Mouse (Mus musculus) midbrain, embryonic 11.5 days (tissue): ENCODE measurements around the gene Slc25a24. TPM values are rescaled to one million over a fixed set of nuclear protein-coding genes. Genes with fewer than 3 reads are reported as not detected.

Experiments
- ATAC-seq: fragments of 200-750 bp; cut with Nextera tagmentation; 2 replicates; pipeline ENCODE4 v1.8.0; 2017; ENCODE audit warnings: moderate TSS enrichment, moderate library complexity; ENCODE audit not compliant: low FRiP score
- DNase-seq: peaks from one replicate; pipeline ENCODE4 v3.0.0; 2015; ENCODE audit warnings: low spot score; ENCODE audit errors: missing footprints
- H3K27ac ChIP-seq: fragments of 300-500 bp; sonication (generic); 2 replicates; pipeline ENCODE4 v1.5.1; 2014; ENCODE audit warnings: low read depth, low read length
- H3K27me3 ChIP-seq: fragments of 300-500 bp; sonication (generic); 2 replicates; pipeline ENCODE4 v1.6.1; 2014; ENCODE audit warnings: mild to moderate bottlenecking, low read length, moderate library complexity, mixed read lengths; ENCODE audit not compliant: control insufficient read depth, insufficient read depth
- H3K36me3 ChIP-seq: fragments of 300-500 bp; sonication (generic); 2 replicates; pipeline ENCODE4 v1.6.1; 2014; ENCODE audit warnings: mild to moderate bottlenecking, low read length, moderate library complexity, mixed read lengths; ENCODE audit not compliant: control insufficient read depth, insufficient read depth
- H3K4me1 ChIP-seq: fragments of 300-500 bp; sonication (generic); 2 replicates; pipeline ENCODE4 v1.6.1; 2014; ENCODE audit warnings: low read length; ENCODE audit not compliant: control insufficient read depth, insufficient read depth
- H3K4me2 ChIP-seq: fragments of 300-500 bp; sonication (generic); 2 replicates; pipeline ENCODE4 v1.6.1; 2014; ENCODE audit warnings: mild to moderate bottlenecking, moderate library complexity
- H3K4me3 ChIP-seq: fragments of 300-500 bp; sonication (generic); 2 replicates; pipeline ENCODE4 v1.5.1; 2014; ENCODE audit warnings: low read depth, low read length
- H3K9ac ChIP-seq: fragments of 300-500 bp; sonication (generic); 2 replicates; pipeline ENCODE4 v1.6.1; 2014; ENCODE audit warnings: low read length
- H3K9me3 ChIP-seq: fragments of 300-500 bp; sonication (generic); 2 replicates; pipeline ENCODE4 v1.6.1; 2016; ENCODE audit warnings: low read length; ENCODE audit not compliant: control insufficient read depth
- WGBS: fragments of 180-500 bp; shearing (Covaris S2); extraction: QIAGEN DNeasy Blood & Tissue Kit; methylation state at CpG from one replicate; pipeline ENCODE4 v1.1.7; 2014; 5-methylcytosine and 5-hydroxymethylcytosine counted together
- polyA plus RNA-seq: library from polyadenylated mRNA; unstranded; fragments of >200 nt; fragmentation: Nextera tagmentation; extraction: Ambion mirVana; gene quantifications from 2 replicates; pipeline ENCODE4 v1.2.1, GENCODE M21; 2014

Gene Slc25a24
- polyA plus RNA-seq: 32.1 and 38.7 TPM in 2 replicates

- ATAC-seq: peak; percentile 96
- H3K9me3 ChIP-seq: no peaks in the 10 kb centered on the region
- no peaks in the 10 kb centered on the region; the same call in 1 of the 2 replicates for H3K27me3 ChIP-seq
- peak within 1 kb of the TSS; percentile 98 for H3K9ac ChIP-seq
- H3K4me3 ChIP-seq: peak within 1 kb of the TSS; percentile 71
- peak within 1 kb of the TSS; percentile 54; the same call in 1 of the 2 replicates for H3K27ac ChIP-seq
- peak; percentile 97 for DNase-seq
- H3K4me2 ChIP-seq: peak within 1 kb of the TSS; percentile 71
- H3K36me3 ChIP-seq: no peaks in the 10 kb centered on the region
- WGBS: 2% methylated on average over 32 of the region's 49 CpGs
- H3K4me1 ChIP-seq: peaks cover 11% of the 10 kb centered on the region
These were observed at the start of gene Slc25a24 for GRCm38 (mm10) chr3:109122641-109123530. TSS of gene Slc25a24 (plus strand) at chr3:109123149.

- ATAC-seq (no peak), DNase-seq (no peak)
- no peak within 1 kb of the TSS for H3K27ac ChIP-seq
- H3K36me3 ChIP-seq: no peaks in the 10 kb centered on the region
- no peak within 1 kb of the TSS for H3K4me3 ChIP-seq
- no peaks in the 10 kb centered on the region for H3K4me1 ChIP-seq
- H3K27me3 ChIP-seq: no peaks in the 10 kb centered on the region
- WGBS: 91% methylated on average over 17 of the region's 17 CpGs
- no peaks in the 10 kb centered on the region for H3K9me3 ChIP-seq
- H3K9ac ChIP-seq: no peak within 1 kb of the TSS
- H3K4me2 ChIP-seq: no peak within 1 kb of the TSS
These were observed 42.8 kb upstream of the Slc25a24 start, which contains the start of gene Slc25a54 for GRCm38 (mm10) chr3:109080169-109080568. TSS of gene Slc25a54 (plus strand) at chr3:109080469.

- no peaks in the 10 kb centered on the region for H3K9me3 ChIP-seq
- 0 out of 2 replicates have a peak, but pooled peaks cover 5% of the 10 kb centered on the region for H3K4me1 ChIP-seq
- DNase-seq (no peak), ATAC-seq (no peak)
- no peaks in the 10 kb centered on the region for H3K27me3 ChIP-seq
- no peak overlapping the region for H3K27ac ChIP-seq
- H3K4me2 ChIP-seq: no peak overlapping the region
- H3K36me3 ChIP-seq: no peaks in the 10 kb centered on the region
- 90% methylated on average over 2 of the region's 2 CpGs for WGBS
- no peak overlapping the region for H3K4me3 ChIP-seq
- no peak overlapping the region for H3K9ac ChIP-seq
These were observed 38.5 kb upstream of the Slc25a24 start for GRCm38 (mm10) chr3:109084418-109084817.

GRCm38 (mm10) chr3:109088460-109088859 is 34.5 kb upstream of the Slc25a24 start:
- no peak overlapping the region for H3K9ac ChIP-seq
- no peak for DNase-seq
- no peak overlapping the region for H3K4me2 ChIP-seq
- H3K27ac ChIP-seq: no peak overlapping the region
- no peak for ATAC-seq
- H3K27me3 ChIP-seq: no peaks in the 10 kb centered on the region
- 0 out of 2 replicates have a peak, but pooled peaks cover 5% of the 10 kb centered on the region for H3K4me1 ChIP-seq
- H3K4me3 ChIP-seq: no peak overlapping the region
- H3K36me3 ChIP-seq: no peaks in the 10 kb centered on the region
- H3K9me3 ChIP-seq: no peaks in the 10 kb centered on the region
- WGBS: 5% methylated on average over 2 of the region's 2 CpGs

GRCm38 (mm10) chr3:109104702-109105101 is 18.2 kb upstream of the Slc25a24 start:
- 66% methylated on average over 8 of the region's 8 CpGs for WGBS
- no peak for ATAC-seq
- Histone ChIP-seq H3K27ac (no peak overlapping the region), H3K9me3 (no peaks in the 10 kb centered on the region), H3K36me3 (no peaks in the 10 kb centered on the region), H3K27me3 (no peaks in the 10 kb centered on the region), H3K4me2 (no peak overlapping the region), H3K9ac (no peak overlapping the region), H3K4me1 (no peaks in the 10 kb centered on the region), H3K4me3 (no peak overlapping the region)
- DNase-seq: no peak

GRCm38 (mm10) chr3:109117136-109117535 is 5.8 kb upstream of the Slc25a24 start:
- Histone ChIP-seq H3K36me3 (no peaks in the 10 kb centered on the region), H3K9ac (no peak overlapping the region), H3K4me2 (no peak overlapping the region), H3K27ac (no peak overlapping the region), H3K9me3 (no peaks in the 10 kb centered on the region), H3K4me1 (no peaks in the 10 kb centered on the region), H3K27me3 (no peaks in the 10 kb centered on the region; the same call in 1 of the 2 replicates), H3K4me3 (no peak overlapping the region)
- DNase-seq (no peak), ATAC-seq (no peak)

- H3K4me2 ChIP-seq: no peak overlapping the region
- no peak overlapping the region for H3K4me3 ChIP-seq
- WGBS: 85% methylated on average over 5 of the region's 5 CpGs
- H3K36me3 ChIP-seq: no peaks in the 10 kb centered on the region
- peaks cover 11% of the 10 kb centered on the region for H3K4me1 ChIP-seq
- no peak overlapping the region for H3K27ac ChIP-seq
- no peaks in the 10 kb centered on the region for H3K9me3 ChIP-seq
- DNase-seq: no peak
- no peaks in the 10 kb centered on the region; the same call in 1 of the 2 replicates for H3K27me3 ChIP-seq
- no peak for ATAC-seq
- no peak overlapping the region for H3K9ac ChIP-seq
These were observed 3.4 kb upstream of the Slc25a24 start for GRCm38 (mm10) chr3:109119562-109119961.

- ATAC-seq: no peak
- no peaks in the 10 kb centered on the region; the same call in 1 of the 2 replicates for H3K27me3 ChIP-seq
These were observed 3.0 kb upstream of the Slc25a24 start for GRCm38 (mm10) chr3:109119973-109120372.

GRCm38 (mm10) chr3:109123531-109123981 is 607 bp downstream of the Slc25a24 start:
- no peaks in the 10 kb centered on the region for H3K9me3 ChIP-seq
- no peak overlapping the region for H3K27ac ChIP-seq
- H3K36me3 ChIP-seq: no peaks in the 10 kb centered on the region
- WGBS: 14% methylated on average over 8 of the region's 8 CpGs
- peak overlapping the region; percentile 71 for H3K4me2 ChIP-seq
- H3K4me1 ChIP-seq: peaks cover 11% of the 10 kb centered on the region
- peak; percentile 95 for DNase-seq
- no peaks in the 10 kb centered on the region; the same call in 1 of the 2 replicates for H3K27me3 ChIP-seq
- peak overlapping the region; percentile 71 for H3K4me3 ChIP-seq
- 0 out of 2 replicates have a peak, but pooled peaks have one; percentile 8 for ATAC-seq
- H3K9ac ChIP-seq: peak overlapping the region; percentile 98

More at GRCm38 (mm10) chr3:109119973-109120372, 3.0 kb upstream of the Slc25a24 start:
- H3K27ac ChIP-seq: no peak overlapping the region
- H3K4me1 ChIP-seq: peaks cover 11% of the 10 kb centered on the region
- DNase-seq: no peak
- no peak overlapping the region for H3K4me3 ChIP-seq
- H3K9me3 ChIP-seq: no peaks in the 10 kb centered on the region
- H3K9ac ChIP-seq: no peak overlapping the region
- 83% methylated on average over 5 of the region's 5 CpGs for WGBS
- H3K36me3 ChIP-seq: no peaks in the 10 kb centered on the region
- H3K4me2 ChIP-seq: no peak overlapping the region
